Mouse (Mus musculus) lung, postnatal 0 days (tissue): ENCODE measurements around the gene Actn2. TPM values are rescaled to one million over a fixed set of nuclear protein-coding genes. Genes with fewer than 3 reads are reported as not detected.

Experiments
- ATAC-seq: fragments of 200-750 bp; cut with Nextera tagmentation; 2 replicates; pipeline ENCODE4 v1.8.0; 2017; ENCODE audit warnings: moderate library complexity
- DNase-seq: peaks from one replicate; pipeline ENCODE4 v3.0.0-alpha.2; 2016; ENCODE audit warnings: low spot score
- H3K27ac ChIP-seq: fragments of 300-500 bp; sonication (generic); 2 replicates; pipeline ENCODE4 v1.5.1; 2014; ENCODE audit warnings: antibody characterized with exemption, mild to moderate bottlenecking, low read length, mixed read lengths
- H3K27me3 ChIP-seq: fragments of 300-500 bp; sonication (generic); replicated peaks from 2 replicates; pipeline ENCODE4 v1.6.1; 2014; ENCODE audit warnings: low read length, mixed read lengths; ENCODE audit not compliant: insufficient read depth
- H3K36me3 ChIP-seq: fragments of 300-500 bp; sonication (generic); 2 replicates; pipeline ENCODE4 v1.6.1; 2014; ENCODE audit warnings: low read length, mixed read lengths; ENCODE audit not compliant: insufficient read depth
- H3K4me1 ChIP-seq: fragments of 300-500 bp; sonication (generic); 2 replicates; pipeline ENCODE4 v1.6.1; 2014; ENCODE audit warnings: antibody characterized with exemption, low read depth, low read length, mixed read lengths; ENCODE audit not compliant: insufficient read depth
- H3K4me2 ChIP-seq: fragments of 300-500 bp; sonication (generic); replicated peaks from 2 replicates; pipeline ENCODE4 v1.6.1; 2014; ENCODE audit warnings: low read depth, mild to moderate bottlenecking, low read length, moderate library complexity, mixed read lengths
- H3K4me3 ChIP-seq: fragments of 300-500 bp; sonication (generic); 2 replicates; pipeline ENCODE4 v1.5.1; 2014; ENCODE audit warnings: low read depth, low read length
- H3K9ac ChIP-seq: fragments of 300-500 bp; sonication (generic); replicated peaks from 2 replicates; pipeline ENCODE4 v1.6.1; 2014; ENCODE audit warnings: low read depth, mild to moderate bottlenecking
- H3K9me3 ChIP-seq: fragments of 300-500 bp; sonication (generic); 2 replicates; pipeline ENCODE4 v1.6.1; 2016; ENCODE audit warnings: low read length, mixed read lengths
- CTCF ChIP-seq: IDR thresholded peaks from 2 replicates; pipeline ENCODE4 v1.5.1; 2016; ENCODE audit warnings: antibody characterized with exemption, mild to moderate bottlenecking
- EP300 ChIP-seq: IDR thresholded peaks from 2 replicates; pipeline ENCODE4 v1.6.1; 2016; ENCODE audit warnings: antibody characterized with exemption, mild to moderate bottlenecking, control low read depth
- WGBS: fragments of 180-500 bp; shearing (Covaris S2); extraction: QIAGEN DNeasy Blood & Tissue Kit; methylation state at CpG from one replicate; pipeline ENCODE4 v1.1.7; 2014; 5-methylcytosine and 5-hydroxymethylcytosine counted together
- polyA plus RNA-seq: library from polyadenylated mRNA; unstranded; fragments of >200 nt; fragmentation: Nextera tagmentation; extraction: Ambion mirVana; gene quantifications from 2 replicates; pipeline ENCODE4 v1.2.1, GENCODE M21; 2015

Actn2 gene
- polyA plus RNA-seq, 1 experiment from 2014 or later: 16.1 TPM

GRCm38 (mm10) chr13:12323076-12323625 is 17.4 kb downstream of the Actn2 start:
- H3K4me2 ChIP-seq: no peak overlapping the region
- H3K36me3 ChIP-seq: no peaks in the 10 kb centered on the region
- TF ChIP-seq EP300 (no peak), CTCF (no peak)
- H3K4me3 ChIP-seq: no peak overlapping the region
- ATAC-seq: no peak
- no peak overlapping the region for H3K27ac ChIP-seq
- 82% methylated on average over 12 of the region's 12 CpGs for WGBS
- no peaks in the 10 kb centered on the region for H3K27me3 ChIP-seq
- H3K9ac ChIP-seq: no peak overlapping the region
- H3K9me3 ChIP-seq: no peaks in the 10 kb centered on the region
- no peak for DNase-seq
- H3K4me1 ChIP-seq: no peaks in the 10 kb centered on the region

DNA sequence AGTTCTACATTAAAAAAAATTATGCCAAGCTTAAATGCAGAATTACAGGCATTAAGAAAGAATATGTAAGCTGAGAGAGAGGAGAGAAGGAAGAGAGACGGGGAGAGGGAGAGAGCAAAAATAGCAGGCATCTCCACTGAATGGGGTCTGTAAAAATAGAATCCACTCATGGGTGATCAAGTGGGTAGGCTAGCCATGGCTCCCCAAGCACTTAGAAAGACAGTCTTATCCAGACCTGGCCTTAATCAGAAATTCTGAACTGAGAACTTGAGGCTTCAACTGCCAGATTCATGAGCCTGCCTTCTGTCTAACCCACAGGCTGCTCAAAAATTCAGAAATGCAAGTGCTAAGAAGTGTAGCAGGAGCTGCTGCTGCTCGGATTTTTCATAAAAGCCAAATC is 20.4 kb downstream of the Actn2 start:
- Histone ChIP-seq H3K27ac (no peak overlapping the region), H3K4me1 (no peaks in the 10 kb centered on the region), H3K4me3 (no peak overlapping the region), H3K9ac (no peak overlapping the region), H3K27me3 (no peaks in the 10 kb centered on the region), H3K36me3 (no peaks in the 10 kb centered on the region), H3K9me3 (no peaks in the 10 kb centered on the region), H3K4me2 (no peak overlapping the region)
- DNase-seq (no peak), ATAC-seq (no peak)
- 57% methylated on average over 2 of the region's 2 CpGs for WGBS
- TF ChIP-seq CTCF (no peak), EP300 (no peak)

GRCm38 (mm10) chr13:12318017-12318416 is 22.5 kb downstream of the Actn2 start:
- Histone ChIP-seq H3K4me1 (no peaks in the 10 kb centered on the region), H3K36me3 (no peaks in the 10 kb centered on the region), H3K4me3 (no peak overlapping the region), H3K9me3 (no peaks in the 10 kb centered on the region), H3K27ac (no peak overlapping the region), H3K4me2 (no peak overlapping the region), H3K27me3 (no peaks in the 10 kb centered on the region), H3K9ac (no peak overlapping the region)
- TF ChIP-seq EP300 (no peak), CTCF (no peak)
- ATAC-seq (no peak), DNase-seq (no peak)
- WGBS: 51% methylated on average over 5 of the region's 5 CpGs

- DNase-seq (no peak), ATAC-seq (no peak)
- Histone ChIP-seq H3K9me3 (no peaks in the 10 kb centered on the region), H3K27ac (no peak overlapping the region), H3K4me2 (no peak overlapping the region), H3K27me3 (no peaks in the 10 kb centered on the region), H3K4me3 (no peak overlapping the region), H3K9ac (no peak overlapping the region), H3K4me1 (no peaks in the 10 kb centered on the region), H3K36me3 (no peaks in the 10 kb centered on the region)
- WGBS: 33% methylated on average over 6 of the region's 6 CpGs
- TF ChIP-seq EP300: no peak
- no peak for TF ChIP-seq CTCF
Measured at GRCm38 (mm10) chr13:12317191-12317765, 23.3 kb downstream of the Actn2 start.

- no peaks in the 10 kb centered on the region for H3K27me3 ChIP-seq
- no peak overlapping the region for H3K4me3 ChIP-seq
- H3K36me3 ChIP-seq: no peaks in the 10 kb centered on the region
- H3K4me1 ChIP-seq: no peaks in the 10 kb centered on the region
- no peak overlapping the region for H3K4me2 ChIP-seq
- WGBS: 93% methylated on average over 6 of the region's 6 CpGs
- no peak overlapping the region for H3K27ac ChIP-seq
- H3K9me3 ChIP-seq: no peaks in the 10 kb centered on the region
- DNase-seq: no peak
- TF ChIP-seq CTCF (no peak), EP300 (no peak)
- no peak for ATAC-seq
- H3K9ac ChIP-seq: no peak overlapping the region
Measured at GRCm38 (mm10) chr13:12314173-12314572, 26.4 kb downstream of the Actn2 start.

DNA sequence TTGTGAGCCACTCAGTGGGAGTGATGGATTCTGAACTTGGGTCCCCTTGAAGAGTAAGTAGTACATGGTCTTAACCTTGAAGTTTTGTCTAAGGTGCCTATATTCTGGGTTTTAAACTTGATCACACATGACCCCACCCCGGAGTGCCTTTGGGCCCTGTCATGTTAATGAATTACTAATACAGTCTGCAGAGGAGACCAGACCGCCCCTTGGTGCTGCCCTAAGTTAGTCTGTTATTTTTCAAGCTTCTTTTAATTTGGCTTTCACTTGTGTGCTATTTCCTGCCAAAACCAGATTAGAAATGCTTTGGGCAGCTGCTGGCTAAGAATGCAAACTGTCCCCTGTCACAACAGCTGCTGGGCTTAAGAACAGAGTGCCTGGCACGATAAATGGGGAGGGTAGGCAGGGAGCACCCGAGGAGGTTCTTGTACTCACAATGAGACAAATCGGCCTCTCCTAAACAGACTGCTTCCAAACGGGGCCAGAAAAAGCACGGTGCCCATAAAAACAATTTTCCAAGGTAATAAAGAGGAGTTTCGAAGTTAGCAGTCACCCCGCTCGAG is 28.5 kb downstream of the Actn2 start:
- Histone ChIP-seq H3K27ac (no peak overlapping the region), H3K9me3 (no peaks in the 10 kb centered on the region), H3K4me2 (no peak overlapping the region), H3K36me3 (no peaks in the 10 kb centered on the region), H3K4me1 (no peaks in the 10 kb centered on the region), H3K27me3 (no peaks in the 10 kb centered on the region), H3K4me3 (no peak overlapping the region), H3K9ac (no peak overlapping the region)
- DNase-seq (peak; percentile 11), ATAC-seq (no peak)
- TF ChIP-seq EP300 (no peak), CTCF (no peak)
- 61% methylated on average over 10 of the region's 10 CpGs for WGBS
